Mouse (Mus musculus): ENCODE measurements around the gene Gm20388. TPM values are rescaled to one million over a fixed set of nuclear protein-coding genes. Genes with fewer than 3 reads are reported as not detected.

The Gm20388 gene
- polyA plus RNA-seq, 1 experiment from 2014 or later, result not detected

DNA sequence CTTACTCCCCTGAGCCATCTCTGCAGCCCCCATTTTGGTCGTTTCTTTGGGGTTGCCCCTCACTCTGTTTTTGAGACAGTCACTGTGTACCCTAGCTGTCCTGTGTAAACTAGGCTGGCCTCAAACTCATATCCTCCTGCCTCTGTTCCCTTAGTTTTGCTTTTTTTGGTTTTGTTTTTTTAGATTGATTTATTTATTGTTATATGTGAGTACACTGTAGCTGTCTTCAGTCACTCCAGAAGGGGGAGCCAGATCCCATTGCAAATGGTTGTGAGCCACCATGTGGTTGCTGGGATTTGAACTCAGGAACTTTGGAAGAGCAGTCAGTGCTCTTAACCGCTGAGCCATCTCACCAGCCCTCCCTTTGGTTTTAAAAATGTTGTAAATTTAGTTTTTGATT lies 3195.9 kb downstream of the Gm20388 start:
- DNase-seq (ENCODE audit: low spot score) (no peak), ATAC-seq (ENCODE audit: low FRiP score, low TSS enrichment) (no peak)
- WGBS, result 41% methylated on average over 2 of the region's 2 CpGs
- TF ChIP-seq CTCF (IDR thresholded peaks at IDR 0.05; ENCODE audit: low read depth) (peak; percentile 76), EP300 (optimal IDR thresholded peaks at IDR 0.05) (no peak)
- H3K36me3 ChIP-seq (ENCODE audit: control insufficient read depth, insufficient read depth, low read length), result peaks cover 13% of the 10 kb centered on the region
- H3K4me2 ChIP-seq (replicated peaks; ENCODE audit: low read depth), result no peak overlapping the region
- no peak overlapping the region for H3K4me3 ChIP-seq (ENCODE audit: low read depth, low read length)
- H3K27ac ChIP-seq (replicated peaks), result no peak overlapping the region
- no peaks in the 10 kb centered on the region for H3K9me3 ChIP-seq (ENCODE audit: control insufficient read depth, low read length)
- H3K27me3 ChIP-seq (ENCODE audit: control insufficient read depth, insufficient read depth, low read length), result no peaks in the 10 kb centered on the region
- H3K9ac ChIP-seq (ENCODE audit: low read length), result no peak overlapping the region
- 0 out of 2 replicates have a peak, but pooled peaks cover 6% of the 10 kb centered on the region for H3K4me1 ChIP-seq (replicated peaks; ENCODE audit: control insufficient read depth, insufficient read depth)

GRCm38 (mm10) chr8:123108010-123108409 lies 3197.4 kb downstream of the Gm20388 start:
- Histone ChIP-seq H3K4me2 (replicated peaks; ENCODE audit: low read depth) (no peak overlapping the region), H3K36me3 (ENCODE audit: control insufficient read depth, insufficient read depth, low read length) (peaks cover 13% of the 10 kb centered on the region), H3K9ac (ENCODE audit: low read length) (no peak overlapping the region), H3K9me3 (ENCODE audit: control insufficient read depth, low read length) (no peaks in the 10 kb centered on the region), H3K4me1 (replicated peaks; ENCODE audit: control insufficient read depth, insufficient read depth) (0 out of 2 replicates have a peak, but pooled peaks cover 3% of the 10 kb centered on the region), H3K27ac (replicated peaks) (no peak overlapping the region), H3K27me3 (ENCODE audit: control insufficient read depth, insufficient read depth, low read length) (no peaks in the 10 kb centered on the region), H3K4me3 (ENCODE audit: low read depth, low read length) (no peak overlapping the region)
- TF ChIP-seq EP300 (optimal IDR thresholded peaks at IDR 0.05) (no peak), CTCF (IDR thresholded peaks at IDR 0.05; ENCODE audit: low read depth) (peak; percentile 59)
- WGBS, result 46% methylated on average over 1 of the region's 1 CpGs
- DNase-seq (ENCODE audit: low spot score) (no peak), ATAC-seq (ENCODE audit: low FRiP score, low TSS enrichment) (no peak)

GRCm38 (mm10) chr8:123108953-123109352 lies 3198.3 kb downstream of the Gm20388 start:
- Histone ChIP-seq H3K4me1 (replicated peaks; ENCODE audit: control insufficient read depth, insufficient read depth) (no peaks in the 10 kb centered on the region), H3K9ac (ENCODE audit: low read length) (no peak overlapping the region), H3K27me3 (ENCODE audit: control insufficient read depth, insufficient read depth, low read length) (no peaks in the 10 kb centered on the region), H3K4me2 (replicated peaks; ENCODE audit: low read depth) (no peak overlapping the region), H3K36me3 (ENCODE audit: control insufficient read depth, insufficient read depth, low read length) (peaks cover 6% of the 10 kb centered on the region), H3K4me3 (ENCODE audit: low read depth, low read length) (no peak overlapping the region), H3K27ac (replicated peaks) (no peak overlapping the region), H3K9me3 (ENCODE audit: control insufficient read depth, low read length) (no peaks in the 10 kb centered on the region)
- ATAC-seq (ENCODE audit: low FRiP score, low TSS enrichment) (no peak), DNase-seq (ENCODE audit: low spot score) (no peak)
- no peak for TF ChIP-seq CTCF (IDR thresholded peaks at IDR 0.05; ENCODE audit: low read depth)
- TF ChIP-seq EP300 (optimal IDR thresholded peaks at IDR 0.05), result no peak
- 83% methylated on average over 5 of the region's 5 CpGs for WGBS

DNA sequence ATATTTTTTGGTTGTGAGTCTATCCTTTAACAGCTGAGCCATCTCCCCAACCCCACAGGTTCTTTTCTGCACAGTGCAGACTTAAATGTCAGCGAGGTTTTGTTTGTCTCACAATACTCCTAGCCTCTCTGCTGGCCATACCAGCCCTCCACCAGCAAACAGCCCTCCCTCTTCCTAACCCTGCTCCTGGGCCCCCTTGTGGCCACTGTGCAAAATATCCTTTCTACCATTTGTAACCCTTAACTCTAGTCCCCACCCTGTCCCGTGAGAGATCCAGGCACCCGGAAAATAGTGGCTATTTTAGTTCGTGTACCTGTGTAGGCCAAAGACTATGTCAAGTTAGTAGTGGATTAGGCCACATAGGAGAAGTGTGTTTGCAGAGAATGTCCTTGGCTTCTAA lies 3200.0 kb downstream of the Gm20388 start:
- Histone ChIP-seq H3K36me3 (ENCODE audit: control insufficient read depth, insufficient read depth, low read length) (no peaks in the 10 kb centered on the region), H3K9ac (ENCODE audit: low read length) (no peak overlapping the region), H3K27ac (replicated peaks) (peak overlapping the region; percentile 13; the same call in 1 of the 2 replicates), H3K4me3 (ENCODE audit: low read depth, low read length) (no peak overlapping the region), H3K4me1 (replicated peaks; ENCODE audit: control insufficient read depth, insufficient read depth) (no peaks in the 10 kb centered on the region), H3K4me2 (replicated peaks; ENCODE audit: low read depth) (no peak overlapping the region), H3K9me3 (ENCODE audit: control insufficient read depth, low read length) (no peaks in the 10 kb centered on the region), H3K27me3 (ENCODE audit: control insufficient read depth, insufficient read depth, low read length) (no peaks in the 10 kb centered on the region)
- 3% methylated on average over 4 of the region's 4 CpGs for WGBS
- ATAC-seq (ENCODE audit: low FRiP score, low TSS enrichment) (peak; percentile 84), DNase-seq (ENCODE audit: low spot score) (peak; percentile 83)
- TF ChIP-seq CTCF (IDR thresholded peaks at IDR 0.05; ENCODE audit: low read depth), result peak; percentile 85
- TF ChIP-seq EP300 (optimal IDR thresholded peaks at IDR 0.05), result no peak

DNA sequence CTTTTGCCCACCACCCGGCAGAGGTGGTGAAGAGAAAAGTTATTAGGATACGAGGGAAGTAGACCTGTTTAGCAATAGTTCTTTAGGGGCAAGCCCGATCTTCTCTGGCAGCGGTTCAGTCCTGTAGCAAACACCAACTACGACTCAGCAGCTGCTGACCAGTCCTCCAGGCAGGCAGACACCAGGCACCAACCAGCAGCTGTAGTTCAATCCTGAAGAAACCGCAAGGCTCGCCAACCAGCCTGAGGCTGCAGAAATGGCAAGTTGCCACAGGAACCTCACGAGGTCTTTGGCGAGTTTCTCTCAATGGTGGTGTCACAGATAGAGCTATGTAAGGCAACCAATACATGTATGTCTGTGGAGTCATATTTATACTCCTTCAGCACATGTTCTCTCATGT lies 3202.3 kb downstream of the Gm20388 start:
- Histone ChIP-seq H3K4me3 (ENCODE audit: low read depth, low read length) (no peak overlapping the region), H3K4me1 (replicated peaks; ENCODE audit: control insufficient read depth, insufficient read depth) (0 out of 2 replicates have a peak, but pooled peaks cover 2% of the 10 kb centered on the region), H3K27me3 (ENCODE audit: control insufficient read depth, insufficient read depth, low read length) (peaks cover 3% of the 10 kb centered on the region; the same call in 1 of the 2 replicates), H3K36me3 (ENCODE audit: control insufficient read depth, insufficient read depth, low read length) (no peaks in the 10 kb centered on the region), H3K27ac (replicated peaks) (no peak overlapping the region), H3K9ac (ENCODE audit: low read length) (no peak overlapping the region), H3K4me2 (replicated peaks; ENCODE audit: low read depth) (no peak overlapping the region), H3K9me3 (ENCODE audit: control insufficient read depth, low read length) (no peaks in the 10 kb centered on the region)
- WGBS, result 68% methylated on average over 9 of the region's 9 CpGs
- no peak for DNase-seq (ENCODE audit: low spot score)
- no peak for TF ChIP-seq EP300 (optimal IDR thresholded peaks at IDR 0.05)
- no peak for TF ChIP-seq CTCF (IDR thresholded peaks at IDR 0.05; ENCODE audit: low read depth)
- no peak for ATAC-seq (ENCODE audit: low FRiP score, low TSS enrichment)

GRCm38 (mm10) chr8:123113908-123114469 lies 3203.3 kb downstream of the Gm20388 start:
- Histone ChIP-seq H3K27me3 (ENCODE audit: control insufficient read depth, insufficient read depth, low read length) (peaks cover 3% of the 10 kb centered on the region; the same call in 1 of the 2 replicates), H3K9ac (ENCODE audit: low read length) (no peak overlapping the region), H3K4me1 (replicated peaks; ENCODE audit: control insufficient read depth, insufficient read depth) (0 out of 2 replicates have a peak, but pooled peaks cover 2% of the 10 kb centered on the region), H3K9me3 (ENCODE audit: control insufficient read depth, low read length) (no peaks in the 10 kb centered on the region), H3K36me3 (ENCODE audit: control insufficient read depth, insufficient read depth, low read length) (no peaks in the 10 kb centered on the region), H3K4me3 (ENCODE audit: low read depth, low read length) (no peak overlapping the region), H3K4me2 (replicated peaks; ENCODE audit: low read depth) (no peak overlapping the region), H3K27ac (replicated peaks) (no peak overlapping the region)
- TF ChIP-seq CTCF (IDR thresholded peaks at IDR 0.05; ENCODE audit: low read depth) (peak; percentile 61), EP300 (optimal IDR thresholded peaks at IDR 0.05) (no peak)
- WGBS, result 53% methylated on average over 2 of the region's 2 CpGs
- DNase-seq (ENCODE audit: low spot score) (no peak), ATAC-seq (ENCODE audit: low FRiP score, low TSS enrichment) (no peak)
